Mouse (Mus musculus): ENCODE measurements around the gene Usp45.

GRCm38 (mm10) chr4:21771064-21771463, 4.1 kb downstream of the Usp45 start:
- TF ChIP-seq POLR2A (IDR thresholded peaks at IDR 0.05; ENCODE audit: low read depth, low read length) = no peak
- no peak for TF ChIP-seq CTCF (IDR thresholded peaks at IDR 0.05; ENCODE audit: extremely low read depth, insufficient read length, insufficient replicate concordance, low read depth, low read length)
